Mouse (Mus musculus): ENCODE results near the gene Zfp618. TPM values are rescaled to one million over a fixed set of nuclear protein-coding genes. Genes with fewer than 3 reads are reported as not detected.

Gene Zfp618
- total RNA-seq, 2 experiments from 2014 or later = not detected

GRCm38 (mm10) chr4:63129891-63130624 is 164.7 kb downstream of the Zfp618 start:
- ATAC-seq (replicated peaks; ENCODE audit: low FRiP score, poor library complexity, severe bottlenecking) = no peak

GRCm38 (mm10) chr4:63147268-63147667 is 181.9 kb downstream of the Zfp618 start:
- ATAC-seq (replicated peaks; ENCODE audit: low FRiP score, poor library complexity, severe bottlenecking) = no peak

- no peak for ATAC-seq (replicated peaks; ENCODE audit: low FRiP score, poor library complexity, severe bottlenecking)
These were observed 185.8 kb downstream of the Zfp618 start for GRCm38 (mm10) chr4:63151127-63151526.

- ATAC-seq (replicated peaks; ENCODE audit: low FRiP score, poor library complexity, severe bottlenecking) = no peak
These were observed 188.7 kb downstream of the Zfp618 start for GRCm38 (mm10) chr4:63154028-63154427.

- ATAC-seq (replicated peaks; ENCODE audit: low FRiP score, poor library complexity, severe bottlenecking) = no peak
These were observed 189.3 kb downstream of the Zfp618 start, which contains the start of gene Ambp for GRCm38 (mm10) chr4:63154699-63155098. Ambp (minus strand) TSS chr4:63154799.

GRCm38 (mm10) chr4:63155596-63155995 is 190.2 kb downstream of the Zfp618 start:
- no peak for ATAC-seq (replicated peaks; ENCODE audit: low FRiP score, poor library complexity, severe bottlenecking)

GRCm38 (mm10) chr4:63156726-63157634 is 191.6 kb downstream of the Zfp618 start:
- no peak for ATAC-seq (replicated peaks; ENCODE audit: low FRiP score, poor library complexity, severe bottlenecking)

GRCm38 (mm10) chr4:63158192-63158591 is 192.8 kb downstream of the Zfp618 start:
- ATAC-seq (replicated peaks; ENCODE audit: low FRiP score, poor library complexity, severe bottlenecking) = no peak

GRCm38 (mm10) chr4:63158961-63159592 is 193.7 kb downstream of the Zfp618 start:
- no peak for ATAC-seq (replicated peaks; ENCODE audit: low FRiP score, poor library complexity, severe bottlenecking)

GRCm38 (mm10) chr4:63165636-63166035 is 200.3 kb downstream of the Zfp618 start:
- ATAC-seq (replicated peaks; ENCODE audit: low FRiP score, poor library complexity, severe bottlenecking) = no peak

GRCm38 (mm10) chr4:63166323-63166722 is 200.9 kb downstream of the Zfp618 start:
- ATAC-seq (replicated peaks; ENCODE audit: low FRiP score, poor library complexity, severe bottlenecking) = no peak

GRCm38 (mm10) chr4:63170061-63170460 is 204.7 kb downstream of the Zfp618 start:
- no peak for ATAC-seq (replicated peaks; ENCODE audit: low FRiP score, poor library complexity, severe bottlenecking)

- no peak for ATAC-seq (replicated peaks; ENCODE audit: low FRiP score, poor library complexity, severe bottlenecking)
These were observed 205.7 kb downstream of the Zfp618 start for GRCm38 (mm10) chr4:63171122-63171521.

- ATAC-seq (replicated peaks; ENCODE audit: low FRiP score, poor library complexity, severe bottlenecking) = no peak
These were observed 206.8 kb downstream of the Zfp618 start, which contains the start of gene Kif12 for GRCm38 (mm10) chr4:63171969-63172685. Kif12 (minus strand) TSS chr4:63172131.

- ATAC-seq (replicated peaks; ENCODE audit: low FRiP score, poor library complexity, severe bottlenecking) = no peak
These were observed 216.2 kb downstream of the Zfp618 start for GRCm38 (mm10) chr4:63181556-63181955.

GRCm38 (mm10) chr4:63186281-63186870 is 221.0 kb downstream of the Zfp618 start:
- ATAC-seq (replicated peaks; ENCODE audit: low FRiP score, poor library complexity, severe bottlenecking) = no peak

All from erythroblast, adult 5-6 weeks (primary cell).